Mouse (Mus musculus) liver, embryonic 15.5 days (tissue): ENCODE measurements around the gene Pno1. TPM values are rescaled to one million over a fixed set of nuclear protein-coding genes. Genes with fewer than 3 reads are reported as not detected.

Experiments
- ATAC-seq: fragments of 200-750 bp; cut with Nextera tagmentation; 2 replicates; pipeline ENCODE4 v1.8.0; 2017; ENCODE audit warnings: moderate number of reproducible peaks, mild to moderate bottlenecking, moderate library complexity; ENCODE audit not compliant: insufficient read depth
- H3K27ac ChIP-seq: fragments of 300-500 bp; sonication (generic); replicated peaks from 2 replicates; pipeline ENCODE4 v1.5.1; 2015; ENCODE audit warnings: mild to moderate bottlenecking, inconsistent platforms
- H3K27me3 ChIP-seq: fragments of 300-500 bp; sonication (generic); 2 replicates; pipeline ENCODE4 v1.6.1; 2015; ENCODE audit warnings: mild to moderate bottlenecking, inconsistent platforms
- H3K36me3 ChIP-seq: fragments of 300-500 bp; sonication (generic); replicated peaks from 2 replicates; pipeline ENCODE4 v1.6.1; 2015; ENCODE audit warnings: moderate library complexity, mild to moderate bottlenecking, inconsistent platforms
- H3K4me1 ChIP-seq: fragments of 300-500 bp; sonication (generic); replicated peaks from 2 replicates; pipeline ENCODE4 v1.6.1; 2015; ENCODE audit warnings: inconsistent platforms
- H3K4me2 ChIP-seq: fragments of 300-500 bp; sonication (generic); 2 replicates; pipeline ENCODE4 v1.6.1; 2015; ENCODE audit warnings: moderate library complexity, mild to moderate bottlenecking, inconsistent platforms
- H3K4me3 ChIP-seq: fragments of 300-500 bp; sonication (generic); replicated peaks from 2 replicates; pipeline ENCODE4 v1.5.1; 2015; ENCODE audit warnings: mild to moderate bottlenecking, inconsistent platforms
- H3K9ac ChIP-seq: fragments of 300-500 bp; sonication (generic); 2 replicates; pipeline ENCODE4 v1.6.1; 2015; ENCODE audit warnings: moderate library complexity, mild to moderate bottlenecking, inconsistent platforms
- H3K9me3 ChIP-seq: fragments of 300-500 bp; sonication (generic); replicated peaks from 2 replicates; pipeline ENCODE4 v1.6.1; 2016; ENCODE audit warnings: inconsistent platforms
- WGBS: fragments of 180-500 bp; shearing (Covaris S2); methylation state at CpG from one replicate; pipeline ENCODE4 v1.1.7; 2015; ENCODE audit warnings: mixed read lengths; ENCODE audit not compliant: insufficient replicate concordance; 5-methylcytosine and 5-hydroxymethylcytosine counted together
- polyA plus RNA-seq: library from polyadenylated mRNA; unstranded; fragments of >200 nt; fragmentation: Nextera tagmentation; extraction: Ambion mirVana; gene quantifications from 2 replicates; pipeline ENCODE4 v1.2.1, GENCODE M21; 2015

The Pno1 gene
- polyA plus RNA-seq, 1 experiment from 2014 or later: 34.1 TPM

GRCm38 (mm10) chr11:17212141-17212495, 750 bp upstream of the Pno1 start:
- peak overlapping the region; percentile 88 for H3K4me2 ChIP-seq
- peak overlapping the region; percentile 77 for H3K9ac ChIP-seq
- H3K9me3 ChIP-seq: no peaks in the 10 kb centered on the region
- H3K36me3 ChIP-seq: peaks cover 13% of the 10 kb centered on the region
- no peak for ATAC-seq
- H3K27me3 ChIP-seq: no peaks in the 10 kb centered on the region
- peak overlapping the region; percentile 86 for H3K4me3 ChIP-seq
- WGBS: under 1% methylated on average over 10 of the region's 10 CpGs
- peaks cover 25% of the 10 kb centered on the region for H3K4me1 ChIP-seq
- H3K27ac ChIP-seq: peak overlapping the region; percentile 85

GRCm38 (mm10) chr11:17202481-17202880, 8.9 kb downstream of the Pno1 start:
- no peak overlapping the region for H3K27ac ChIP-seq
- H3K4me2 ChIP-seq: no peak overlapping the region
- H3K4me1 ChIP-seq: no peaks in the 10 kb centered on the region
- WGBS: 79% methylated on average over 6 of the region's 6 CpGs
- H3K4me3 ChIP-seq: no peak overlapping the region
- peaks cover 63% of the 10 kb centered on the region for H3K36me3 ChIP-seq
- no peak for ATAC-seq
- H3K27me3 ChIP-seq: no peaks in the 10 kb centered on the region
- H3K9ac ChIP-seq: no peak overlapping the region
- no peaks in the 10 kb centered on the region for H3K9me3 ChIP-seq

GRCm38 (mm10) chr11:17200936-17201335, 10.4 kb downstream of the Pno1 start:
- no peak for ATAC-seq
- H3K27ac ChIP-seq: no peak overlapping the region
- H3K4me1 ChIP-seq: no peaks in the 10 kb centered on the region
- H3K36me3 ChIP-seq: peaks cover 66% of the 10 kb centered on the region
- no peaks in the 10 kb centered on the region for H3K9me3 ChIP-seq
- H3K4me2 ChIP-seq: no peak overlapping the region
- no peaks in the 10 kb centered on the region for H3K27me3 ChIP-seq
- WGBS: 85% methylated on average over 4 of the region's 4 CpGs
- no peak overlapping the region for H3K9ac ChIP-seq
- H3K4me3 ChIP-seq: no peak overlapping the region

GRCm38 (mm10) chr11:17199840-17200501, 11.4 kb downstream of the Pno1 start:
- Histone ChIP-seq H3K4me1 (no peaks in the 10 kb centered on the region), H3K9me3 (no peaks in the 10 kb centered on the region), H3K9ac (no peak overlapping the region), H3K4me3 (no peak overlapping the region), H3K4me2 (no peak overlapping the region), H3K27ac (no peak overlapping the region), H3K36me3 (peaks cover 74% of the 10 kb centered on the region), H3K27me3 (no peaks in the 10 kb centered on the region)
- ATAC-seq: no peak
- WGBS: 76% methylated on average over 3 of the region's 3 CpGs

GRCm38 (mm10) chr11:17199170-17199569, 12.2 kb downstream of the Pno1 start:
- peaks cover 81% of the 10 kb centered on the region for H3K36me3 ChIP-seq
- no peak overlapping the region for H3K27ac ChIP-seq
- no peaks in the 10 kb centered on the region for H3K9me3 ChIP-seq
- H3K4me3 ChIP-seq: no peak overlapping the region
- no peaks in the 10 kb centered on the region for H3K4me1 ChIP-seq
- WGBS: 68% methylated on average over 5 of the region's 5 CpGs
- ATAC-seq: no peak
- no peak overlapping the region for H3K9ac ChIP-seq
- H3K27me3 ChIP-seq: no peaks in the 10 kb centered on the region
- H3K4me2 ChIP-seq: no peak overlapping the region

GRCm38 (mm10) chr11:17192151-17192844, 19.1 kb downstream of the Pno1 start:
- no peak for ATAC-seq
- 73% methylated on average over 9 of the region's 9 CpGs for WGBS
- peaks cover 30% of the 10 kb centered on the region for H3K36me3 ChIP-seq
- H3K27ac ChIP-seq: no peak overlapping the region
- no peaks in the 10 kb centered on the region for H3K27me3 ChIP-seq
- H3K4me1 ChIP-seq: no peaks in the 10 kb centered on the region
- no peaks in the 10 kb centered on the region for H3K9me3 ChIP-seq
- H3K9ac ChIP-seq: no peak overlapping the region
- no peak overlapping the region for H3K4me3 ChIP-seq
- H3K4me2 ChIP-seq: no peak overlapping the region

GRCm38 (mm10) chr11:17188786-17189185, 22.6 kb downstream of the Pno1 start:
- Histone ChIP-seq H3K4me1 (no peaks in the 10 kb centered on the region; the same call in 1 of the 2 replicates), H3K9me3 (no peaks in the 10 kb centered on the region), H3K36me3 (no peaks in the 10 kb centered on the region; the same call in 1 of the 2 replicates), H3K27ac (no peak overlapping the region), H3K4me2 (no peak overlapping the region), H3K27me3 (no peaks in the 10 kb centered on the region), H3K9ac (no peak overlapping the region), H3K4me3 (no peak overlapping the region)
- no peak for ATAC-seq
- 76% methylated on average over 3 of the region's 3 CpGs for WGBS

- Histone ChIP-seq H3K9ac (no peak overlapping the region), H3K36me3 (no peaks in the 10 kb centered on the region), H3K4me2 (no peak overlapping the region), H3K9me3 (no peaks in the 10 kb centered on the region), H3K27ac (no peak overlapping the region), H3K4me3 (no peak overlapping the region), H3K27me3 (no peaks in the 10 kb centered on the region), H3K4me1 (no peaks in the 10 kb centered on the region; the same call in 1 of the 2 replicates)
- no peak for ATAC-seq
- WGBS: 66% methylated on average over 3 of the region's 3 CpGs
Measured at GRCm38 (mm10) chr11:17187649-17188048, 23.7 kb downstream of the Pno1 start.

GRCm38 (mm10) chr11:17183165-17183564, 28.2 kb downstream of the Pno1 start:
- no peak overlapping the region for H3K4me3 ChIP-seq
- no peaks in the 10 kb centered on the region for H3K27me3 ChIP-seq
- no peak overlapping the region for H3K4me2 ChIP-seq
- 75% methylated on average over 2 of the region's 2 CpGs for WGBS
- H3K36me3 ChIP-seq: no peaks in the 10 kb centered on the region
- no peak for ATAC-seq
- no peaks in the 10 kb centered on the region for H3K9me3 ChIP-seq
- H3K27ac ChIP-seq: no peak overlapping the region
- peaks cover 11% of the 10 kb centered on the region for H3K4me1 ChIP-seq
- H3K9ac ChIP-seq: no peak overlapping the region

- Histone ChIP-seq H3K4me1 (peaks cover 11% of the 10 kb centered on the region), H3K9me3 (no peaks in the 10 kb centered on the region), H3K4me3 (no peak within 1 kb of the TSS), H3K9ac (no peak within 1 kb of the TSS), H3K4me2 (no peak within 1 kb of the TSS), H3K27me3 (no peaks in the 10 kb centered on the region), H3K27ac (no peak within 1 kb of the TSS), H3K36me3 (no peaks in the 10 kb centered on the region)
- WGBS: 75% methylated on average over 3 of the region's 3 CpGs
- no peak for ATAC-seq
Measured at GRCm38 (mm10) chr11:17181807-17182206, 29.6 kb downstream of the Pno1 start, which contains the start of gene Wdr92. Wdr92 (plus strand) TSS chr11:17182107.

- WGBS: 40% methylated on average over 3 of the region's 3 CpGs
- no peaks in the 10 kb centered on the region for H3K9me3 ChIP-seq
- H3K27ac ChIP-seq: no peak overlapping the region
- ATAC-seq: no peak
- H3K9ac ChIP-seq: no peak overlapping the region
- no peak overlapping the region for H3K4me2 ChIP-seq
- no peaks in the 10 kb centered on the region for H3K36me3 ChIP-seq
- peaks cover 11% of the 10 kb centered on the region for H3K4me1 ChIP-seq
- no peak overlapping the region for H3K4me3 ChIP-seq
- H3K27me3 ChIP-seq: no peaks in the 10 kb centered on the region
Measured at GRCm38 (mm10) chr11:17180753-17181152, 30.6 kb downstream of the Pno1 start.
